Mouse (Mus musculus): Measurements from ENCODE around the gene Esp18. TPM values are rescaled to one million over a fixed set of nuclear protein-coding genes. Genes with fewer than 3 reads are reported as not detected.

Esp18 gene
- not detected in 2 replicates for polyA plus RNA-seq (2015; fragmentation: Nextera tagmentation; extraction: Ambion mirVana)

DNA sequence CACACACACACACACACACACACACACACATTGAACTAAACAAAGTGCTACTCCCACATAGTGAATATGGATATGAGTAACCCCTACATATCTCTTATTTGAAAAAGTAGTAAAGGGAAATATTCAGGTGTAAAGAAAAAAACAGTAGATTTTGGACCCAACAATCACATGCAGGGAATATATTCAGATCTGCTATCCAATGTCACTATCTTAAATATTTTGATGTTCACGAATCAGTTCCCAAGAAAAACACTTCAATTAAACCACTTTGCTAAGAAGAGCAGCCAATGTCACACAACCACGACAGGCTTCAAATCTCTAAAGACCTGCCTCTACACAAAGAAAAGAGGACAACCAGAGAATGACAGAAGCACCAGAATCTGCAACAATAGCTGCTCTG, at the start of gene Esp18:
TSS of gene Esp18 (plus strand) at position 301 of the 400 bp plus-strand sequence.
- no peak within 1 kb of the TSS for H3K27ac ChIP-seq
- WGBS, result 68% methylated on average over 2 of the region's 2 CpGs
- H3K9ac ChIP-seq (replicated peaks), result no peak within 1 kb of the TSS
- H3K4me2 ChIP-seq (replicated peaks), result no peak within 1 kb of the TSS
- ATAC-seq, result no peak
- no peaks in the 10 kb centered on the region for H3K27me3 ChIP-seq
- no peaks in the 10 kb centered on the region for H3K36me3 ChIP-seq
- H3K4me1 ChIP-seq (replicated peaks), result no peaks in the 10 kb centered on the region
- no peaks in the 10 kb centered on the region for H3K9me3 ChIP-seq
- H3K4me3 ChIP-seq (replicated peaks), result no peak within 1 kb of the TSS

DNA sequence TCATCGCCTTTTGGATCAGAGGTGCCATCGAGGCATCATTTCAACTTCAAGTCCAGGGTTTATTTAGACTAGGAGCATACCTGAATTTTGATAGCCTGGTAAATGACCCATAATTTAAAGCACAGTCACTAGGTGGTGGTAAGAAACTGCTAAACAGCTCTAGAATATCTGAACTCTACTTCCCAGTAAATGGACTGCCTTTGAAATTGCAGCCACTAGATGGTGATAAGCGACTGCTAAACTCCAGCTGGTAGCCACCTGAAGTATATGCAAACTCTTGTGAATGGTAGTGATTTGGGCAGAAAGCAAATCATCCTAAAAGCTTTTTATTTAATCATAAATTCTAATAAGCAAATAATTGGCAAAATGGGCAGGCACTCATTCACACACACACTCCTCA, 42.8 kb upstream of the Esp18 start:
- WGBS, result 72% methylated on average over 3 of the region's 3 CpGs
- ATAC-seq, result no peak

More for the DNA sequence above, 42.8 kb upstream of the Esp18 start:
- Histone ChIP-seq H3K36me3 (no peaks in the 10 kb centered on the region), H3K4me2 (replicated peaks) (no peak overlapping the region), H3K4me1 (replicated peaks) (no peaks in the 10 kb centered on the region), H3K27ac (no peak overlapping the region), H3K9ac (replicated peaks) (no peak overlapping the region), H3K27me3 (no peaks in the 10 kb centered on the region), H3K4me3 (replicated peaks) (no peak overlapping the region), H3K9me3 (peaks cover 4% of the 10 kb centered on the region; the same call in 1 of the 2 replicates)

Small RNA genes lying within 50 kb of the gene (microRNA-seq; reads per million reads assigned to microRNA genes)
- gene Gm26429, result not detected

Other genes starting within 250 kb of the Esp18 start
- gene Esp16, start 129.8 kb downstream of the Esp18 start, polyA plus RNA-seq (2015; fragmentation: Nextera tagmentation; extraction: Ambion mirVana), result not detected in 2 replicates
- not detected in 2 replicates for gene Esp15, start 234.6 kb downstream of the Esp18 start, polyA plus RNA-seq (2015; fragmentation: Nextera tagmentation; extraction: Ambion mirVana)